In the genomic region with DNA sequence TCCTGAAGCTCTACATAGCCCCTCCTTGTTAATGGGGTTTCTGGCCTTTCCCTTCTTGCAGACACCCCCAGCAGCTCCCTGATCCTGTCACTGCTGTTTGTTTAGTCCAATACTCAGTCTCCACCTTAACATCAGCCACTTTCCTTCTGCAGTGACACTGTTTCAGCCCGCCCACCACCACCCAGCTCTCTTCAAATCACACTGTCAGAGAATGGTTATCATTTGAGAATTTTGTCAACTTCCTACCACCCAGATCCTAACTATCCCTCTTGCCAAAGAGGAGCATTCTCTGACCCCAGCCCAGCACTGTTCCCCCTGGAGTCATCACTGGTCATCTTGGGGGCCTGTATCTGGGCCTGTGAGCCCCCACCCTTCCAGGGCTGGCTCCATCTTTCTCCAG, we compare ENCODE assay signal across 31 mouse cellular contexts. TPM values are rescaled to one million over a fixed set of nuclear protein-coding genes. Genes with fewer than 3 reads are reported as not detected.
DNase-seq lines count a peak whose midpoint lies in the region; ATAC-seq and TF ChIP-seq lines count a peak whose summit lies in the region.
"Had no signal": no experiment of that assay in that cellular context is flagged by ENCODE, and none has a peak within 500 bp of the region (broad histone marks: within the 10 kb centered on the region; RNA-seq: fewer than 3 reads in every experiment).

No protein-coding gene starts in this region.

- TF ChIP-seq EP300 in lung, postnatal 0 days (IDR thresholded peaks at IDR 0.05), result no peak

- H3K36me3 ChIP-seq in liver, embryonic 13.5 days, result no peaks in the 10 kb centered on the region
- no peaks in the 10 kb centered on the region for H3K36me3 ChIP-seq in liver, embryonic 12.5 days
- H3K36me3 ChIP-seq in lung, embryonic 14.5 days (ENCODE audit: insufficient read depth), result peaks cover 10% of the 10 kb centered on the region
- H3K36me3 ChIP-seq in lung, postnatal 0 days (ENCODE audit: insufficient read depth, low read length), result no peaks in the 10 kb centered on the region
- H3K36me3 ChIP-seq: embryonic facial prominence, embryonic 15.5 days; G1E; heart, embryonic 13.5 days had no signal

- ATAC-seq in liver, embryonic 13.5 days (ENCODE audit: low read depth), result no peak
- no peak for ATAC-seq in liver, embryonic 12.5 days
- peak; percentile 23; the same call in 1 of the 2 replicates for ATAC-seq in lung, embryonic 14.5 days (ENCODE audit: insufficient read depth)
- peak; percentile 27 for ATAC-seq in lung, postnatal 0 days
- ATAC-seq: forebrain, embryonic 14.5 days; forebrain, postnatal 0 days; Patski had no signal

- no peaks in the 10 kb centered on the region for H3K9me3 ChIP-seq in liver, embryonic 13.5 days (replicated peaks)
- H3K9me3 ChIP-seq in liver, embryonic 12.5 days (replicated peaks), result no peaks in the 10 kb centered on the region
- H3K9me3 ChIP-seq in lung, embryonic 14.5 days (ENCODE audit: low read depth, low read length), result no peaks in the 10 kb centered on the region
- no peaks in the 10 kb centered on the region for H3K9me3 ChIP-seq in lung, postnatal 0 days (ENCODE audit: low read length)
- H3K9me3 ChIP-seq: embryonic facial prominence, embryonic 12.5 days; embryonic facial prominence, embryonic 15.5 days; G1E; heart, embryonic 13.5 days had no signal

- H3K4me3 ChIP-seq in liver, embryonic 13.5 days (replicated peaks), result no peak overlapping the region
- H3K4me3 ChIP-seq in liver, embryonic 12.5 days, result no peak overlapping the region
- H3K4me3 ChIP-seq in lung, embryonic 14.5 days (ENCODE audit: low read depth, low read length), result no peak overlapping the region
- H3K4me3 ChIP-seq in lung, postnatal 0 days (ENCODE audit: low read depth, low read length), result no peak overlapping the region
- H3K4me3 ChIP-seq in lung, adult 2 months (replicated peaks; ENCODE audit: extremely low read depth, low read depth, low read length), result no peak overlapping the region
- H3K4me3 ChIP-seq: embryonic facial prominence, embryonic 12.5 days; embryonic facial prominence, embryonic 15.5 days; gastrocnemius, adult 2 months; heart, embryonic 13.5 days had no signal

- WGBS in liver, embryonic 13.5 days (ENCODE audit: insufficient replicate concordance), result 59% methylated on average over 1 of the region's 1 CpGs
- 66% methylated on average over 1 of the region's 1 CpGs for WGBS in liver, embryonic 12.5 days (ENCODE audit: insufficient replicate concordance)
- WGBS in lung, embryonic 14.5 days, result 54% methylated on average over 1 of the region's 1 CpGs
- 67% methylated on average over 1 of the region's 1 CpGs for WGBS in lung, postnatal 0 days
- 70% methylated on average over 1 of the region's 1 CpGs for WGBS in lung, adult 2 months

- no peak for TF ChIP-seq CTCF in lung, embryonic 14.5 days (IDR thresholded peaks at IDR 0.05; ENCODE audit: low read depth)
- TF ChIP-seq CTCF in lung, postnatal 0 days (IDR thresholded peaks at IDR 0.05), result no peak
- no peak for TF ChIP-seq CTCF in lung, adult 2 months (IDR thresholded peaks at IDR 0.05; ENCODE audit: insufficient read depth, low read length)

- H3K4me1 ChIP-seq in liver, embryonic 13.5 days (replicated peaks), result peaks cover 53% of the 10 kb centered on the region
- peaks cover 58% of the 10 kb centered on the region for H3K4me1 ChIP-seq in liver, embryonic 12.5 days
- H3K4me1 ChIP-seq in lung, embryonic 14.5 days (ENCODE audit: insufficient read depth), result peaks cover 6% of the 10 kb centered on the region; the same call in 1 of the 2 replicates
- H3K4me1 ChIP-seq in lung, postnatal 0 days (ENCODE audit: insufficient read depth, low read depth, low read length), result no peaks in the 10 kb centered on the region
- H3K4me1 ChIP-seq in lung, adult 2 months (ENCODE audit: control insufficient read depth, insufficient read depth, low read length), result no peaks in the 10 kb centered on the region
- H3K4me1 ChIP-seq: embryonic facial prominence, embryonic 12.5 days; embryonic facial prominence, embryonic 15.5 days had no signal

- no peak for TF ChIP-seq POLR2A in lung, adult 2 months (IDR thresholded peaks at IDR 0.05; ENCODE audit: borderline replicate concordance, extremely low read depth, low read depth, low read length)

- peaks cover 7% of the 10 kb centered on the region for H3K27me3 ChIP-seq in liver, embryonic 13.5 days
- peaks cover 9% of the 10 kb centered on the region; the same call in 1 of the 2 replicates for H3K27me3 ChIP-seq in liver, embryonic 12.5 days (replicated peaks)
- no peaks in the 10 kb centered on the region for H3K27me3 ChIP-seq in lung, embryonic 14.5 days (ENCODE audit: insufficient read depth, low read length)
- no peaks in the 10 kb centered on the region for H3K27me3 ChIP-seq in lung, postnatal 0 days (replicated peaks; ENCODE audit: insufficient read depth, low read length)
- H3K27me3 ChIP-seq: CH12.LX; embryonic facial prominence, embryonic 15.5 days; Patski had no signal

- peak overlapping the region; percentile 28; the same call in 1 of the 2 replicates for H3K9ac ChIP-seq in liver, embryonic 13.5 days
- H3K9ac ChIP-seq in liver, embryonic 12.5 days, result no peak overlapping the region
- no peak overlapping the region for H3K9ac ChIP-seq in lung, embryonic 14.5 days
- H3K9ac ChIP-seq in lung, postnatal 0 days (replicated peaks; ENCODE audit: low read depth), result no peak overlapping the region
- H3K9ac ChIP-seq: embryonic facial prominence, embryonic 12.5 days; embryonic facial prominence, embryonic 15.5 days; forebrain, postnatal 0 days; heart, embryonic 13.5 days; hindbrain, embryonic 14.5 days had no signal

- no peak overlapping the region for H3K4me2 ChIP-seq in liver, embryonic 13.5 days
- no peak overlapping the region for H3K4me2 ChIP-seq in liver, embryonic 12.5 days
- no peak overlapping the region for H3K4me2 ChIP-seq in lung, embryonic 14.5 days
- no peak overlapping the region for H3K4me2 ChIP-seq in lung, postnatal 0 days (replicated peaks; ENCODE audit: low read depth, low read length)
- H3K4me2 ChIP-seq: embryonic facial prominence, embryonic 12.5 days; embryonic facial prominence, embryonic 15.5 days; heart, embryonic 13.5 days; hindbrain, embryonic 14.5 days had no signal

- no peak for DNase-seq in liver, embryonic 13.5 days
- peak; percentile 63 for DNase-seq in lung, embryonic 14.5 days
- no peak for DNase-seq in lung, postnatal 14 days
- no peak for DNase-seq in lung, postnatal 0 days (ENCODE audit: low spot score)
- no peak for DNase-seq in lung, adult 2 months
- DNase-seq in kidney, postnatal 25 days, result no peak
- DNase-seq: adrenal gland, postnatal 10 days; adrenal gland, postnatal 36 days; B cell, adult 2 months; cerebellum, adult 18-20 months; cerebellum, adult 9-10 months; cerebellum, postnatal 14 days; forebrain, postnatal 0 days; gastrocnemius, adult 2 months; gastrocnemius, postnatal 14 days; heart, adult 18-20 months; heart, postnatal 14 days; heart, postnatal 4 days had no signal

- peak overlapping the region; percentile 98 for H3K27ac ChIP-seq in liver, embryonic 13.5 days
- no peak overlapping the region for H3K27ac ChIP-seq in liver, embryonic 12.5 days
- no peak overlapping the region for H3K27ac ChIP-seq in lung, embryonic 14.5 days (ENCODE audit: low read depth)
- H3K27ac ChIP-seq in lung, postnatal 0 days (ENCODE audit: low read length), result no peak overlapping the region
- H3K27ac ChIP-seq: embryonic facial prominence, embryonic 12.5 days; embryonic facial prominence, embryonic 15.5 days; gastrocnemius, adult 2 months; heart, embryonic 13.5 days; hindbrain, embryonic 14.5 days had no signal

RNA-seq across cellular contexts. Expression of gene Tbx2, which starts 26.6 kb away (rescaled TPM):
- 0.25 and 0.27 TPM in 2 replicates for polyA plus RNA-seq in liver, embryonic 13.5 days (2015; fragmentation: Nextera tagmentation; extraction: Ambion mirVana)
- 1.1 and 1.4 TPM in 2 replicates for polyA plus RNA-seq in liver, embryonic 12.5 days (2016; fragmentation: Nextera tagmentation; extraction: Ambion mirVana)
- 61.4 and 67.5 TPM in 2 replicates for polyA plus RNA-seq in lung, embryonic 14.5 days (2014; fragmentation: Nextera tagmentation; extraction: Ambion mirVana)
- polyA plus RNA-seq in lung, postnatal 0 days (2015; fragmentation: Nextera tagmentation; extraction: Ambion mirVana), result 43.6 and 49.6 TPM in 2 replicates
- polyA plus RNA-seq in lung, adult 2 months (2012; rRNA removed), result 257 and 302 TPM in 2 replicates

RNA-seq across cellular contexts. Expression of gene Gm11444, which starts 44.4 kb away (rescaled TPM):
- polyA plus RNA-seq in liver, embryonic 13.5 days (2015; fragmentation: Nextera tagmentation; extraction: Ambion mirVana), result not detected in 2 replicates
- not detected in 2 replicates for polyA plus RNA-seq in liver, embryonic 12.5 days (2016; fragmentation: Nextera tagmentation; extraction: Ambion mirVana)
- polyA plus RNA-seq in lung, embryonic 14.5 days (2014; fragmentation: Nextera tagmentation; extraction: Ambion mirVana), result not detected in 2 replicates
- polyA plus RNA-seq in lung, postnatal 0 days (2015; fragmentation: Nextera tagmentation; extraction: Ambion mirVana), result not detected in 2 replicates
- not detected in 2 replicates for polyA plus RNA-seq in lung, adult 2 months (2012; rRNA removed)
- polyA plus RNA-seq: embryonic facial prominence, embryonic 12.5 days; forebrain, embryonic 11.5 days; forebrain, embryonic 14.5 days; forebrain, postnatal 0 days; frontal cortex, adult 2 months; G1E; heart, embryonic 13.5 days; heart, embryonic 16.5 days; hindbrain, embryonic 11.5 days; hindbrain, embryonic 14.5 days; Patski had no signal

Comparison
In these comparisons a context has a peak if more than half of its experiments do, and no peak if none do; other contexts are left out.
1. ATAC-seq: peak in lung, embryonic 14.5 days (single experiment) and lung, postnatal 0 days (single experiment); none in liver, embryonic 13.5 days (single experiment) and liver, embryonic 12.5 days (single experiment).
2. RNA of gene Tbx2, which starts 26.6 kb away (polyA plus RNA-seq): 257 to 302 TPM in lung, adult 2 months, 61.4 to 67.5 TPM in lung, embryonic 14.5 days and 43.6 to 49.6 TPM in lung, postnatal 0 days; 1.1 to 1.4 TPM in liver, embryonic 12.5 days and 0.25 to 0.27 TPM in liver, embryonic 13.5 days; every median in the first group is over 10 times any median in the second.